Mouse (Mus musculus) cerebellum, adult 2 months (tissue): ENCODE results near the gene Pttg1ip. TPM values are rescaled to one million over a fixed set of nuclear protein-coding genes. Genes with fewer than 3 reads are reported as not detected.

Experiments
- DNase-seq, 2 experiments: peaks; one replicate each; pipeline ENCODE4 v3.0.0; 2021
- H3K27ac ChIP-seq: fragments of 200-500 bp; 2 replicates; pipeline ENCODE4 v1.5.1; 2012; ENCODE audit warnings: low read length, control low read depth, inconsistent platforms; ENCODE audit not compliant: insufficient read depth
- H3K27me3 ChIP-seq: fragments of 200-500 bp; 2 replicates; pipeline ENCODE4 v1.6.1; 2012; ENCODE audit warnings: inconsistent platforms, mild to moderate bottlenecking, low read length, moderate library complexity; ENCODE audit not compliant: control insufficient read depth, insufficient read depth
- H3K4me1 ChIP-seq: fragments of 200-500 bp; 2 replicates; pipeline ENCODE4 v1.6.1; 2011; ENCODE audit warnings: low read length; ENCODE audit not compliant: control insufficient read depth, insufficient read depth
- H3K4me3 ChIP-seq: fragments of 200-500 bp; replicated peaks from 2 replicates; pipeline ENCODE3; 2011; ENCODE audit warnings: mild to moderate bottlenecking, low read depth, low read length, control low read depth; ENCODE audit not compliant: insufficient read depth
- CTCF ChIP-seq: fragments of 200-500 bp; IDR thresholded peaks from 2 replicates; pipeline ENCODE4 v1.5.1; 2011; ENCODE audit warnings: low read depth, mild to moderate bottlenecking, control low read depth, low read length, moderate library complexity, borderline replicate concordance; ENCODE audit not compliant: insufficient read depth
- POLR2A ChIP-seq: fragments of 200-500 bp; IDR thresholded peaks from 2 replicates; pipeline ENCODE4 v1.6.1; 2011; ENCODE audit warnings: low read length, control low read depth, borderline replicate concordance; ENCODE audit not compliant: insufficient read depth
- WGBS: fragments of 180-500 bp; shearing (Covaris S2); methylation state at CpG from one replicate; pipeline ENCODE4 v1.1.7; 2018; 5-methylcytosine and 5-hydroxymethylcytosine counted together
- polyA plus RNA-seq: library from polyadenylated mRNA; depleted of rRNA; stranded (reverse); fragments of >200 nt; gene quantifications from 2 replicates; pipeline ENCODE4 v1.2.3, GENCODE M21; 2012

Gene Pttg1ip
- polyA plus RNA-seq, 1 experiment = 118 TPM

- Histone ChIP-seq H3K27ac (no peak overlapping the region), H3K4me1 (no peaks in the 10 kb centered on the region), H3K27me3 (no peaks in the 10 kb centered on the region), H3K4me3 (no peak overlapping the region)
- DNase-seq = no peak
- WGBS = 61% methylated on average over 6 of the region's 6 CpGs
- TF ChIP-seq CTCF = no peak
- TF ChIP-seq POLR2A = no peak
These were observed 11.4 kb upstream of the Pttg1ip start for GRCm38 (mm10) chr10:77569973-77570658.

GRCm38 (mm10) chr10:77572225-77572624 lies 9.3 kb upstream of the Pttg1ip start:
- 26% methylated on average over 3 of the region's 3 CpGs for WGBS
- DNase-seq = no peak
- no peak for TF ChIP-seq CTCF
- Histone ChIP-seq H3K4me1 (no peaks in the 10 kb centered on the region), H3K27ac (no peak overlapping the region), H3K4me3 (no peak overlapping the region), H3K27me3 (no peaks in the 10 kb centered on the region)

- Histone ChIP-seq H3K27me3 (no peaks in the 10 kb centered on the region), H3K4me3 (no peak overlapping the region), H3K4me1 (no peaks in the 10 kb centered on the region), H3K27ac (no peak overlapping the region)
- 71% methylated on average over 1 of the region's 1 CpGs for WGBS
- TF ChIP-seq POLR2A (no peak), CTCF (no peak)
- DNase-seq = no peak
These were observed 8.4 kb upstream of the Pttg1ip start for GRCm38 (mm10) chr10:77573162-77573561.

GRCm38 (mm10) chr10:77580027-77580920 lies 1.2 kb upstream of the Pttg1ip start:
- TF ChIP-seq POLR2A (no peak), CTCF (no peak)
- 66% methylated on average over 10 of the region's 10 CpGs for WGBS

GRCm38 (mm10) chr10:77581023-77581407 lies 505 bp upstream of the Pttg1ip start:
- no peaks in the 10 kb centered on the region for H3K27me3 ChIP-seq

More at GRCm38 (mm10) chr10:77580027-77580920, 1.2 kb upstream of the Pttg1ip start:
- H3K4me1 ChIP-seq = peaks cover 4% of the 10 kb centered on the region
- no peak overlapping the region for H3K4me3 ChIP-seq
- DNase-seq = no peak
- H3K27ac ChIP-seq = no peak overlapping the region
- no peaks in the 10 kb centered on the region for H3K27me3 ChIP-seq

GRCm38 (mm10) chr10:77582285-77582618 lies 732 bp downstream of the Pttg1ip start:
- DNase-seq = no peak
- peak overlapping the region; percentile 69 for H3K4me3 ChIP-seq
- TF ChIP-seq CTCF (no peak), POLR2A (no peak)
- no peaks in the 10 kb centered on the region for H3K27me3 ChIP-seq
- H3K27ac ChIP-seq = peak overlapping the region; percentile 34; the same call in 1 of the 2 replicates
- WGBS = 6% methylated on average over 8 of the region's 8 CpGs
- peaks cover 12% of the 10 kb centered on the region for H3K4me1 ChIP-seq

More at GRCm38 (mm10) chr10:77581023-77581407, 505 bp upstream of the Pttg1ip start:
- no peak for DNase-seq
- peaks cover 4% of the 10 kb centered on the region for H3K4me1 ChIP-seq
- H3K4me3 ChIP-seq = peak overlapping the region; percentile 61
- H3K27ac ChIP-seq = peak overlapping the region; percentile 73
- 8% methylated on average over 8 of the region's 8 CpGs for WGBS
- no peak for TF ChIP-seq CTCF
- no peak for TF ChIP-seq POLR2A

- DNase-seq = no peak
- TF ChIP-seq CTCF (no peak), POLR2A (no peak)
- H3K27ac ChIP-seq = no peak overlapping the region
- 51% methylated on average over 10 of the region's 10 CpGs for whole genome bisulfite sequencing
- no peaks in the 10 kb centered on the region for H3K27me3 ChIP-seq
- peaks cover 22% of the 10 kb centered on the region for H3K4me1 ChIP-seq
- no peak overlapping the region for H3K4me3 ChIP-seq
These were observed 2.4 kb downstream of the Pttg1ip start for GRCm38 (mm10) chr10:77583795-77584422.

GRCm38 (mm10) chr10:77586637-77587036 lies 5.1 kb downstream of the Pttg1ip start:
- 53% methylated on average over 3 of the region's 3 CpGs for WGBS
- H3K27me3 ChIP-seq = no peaks in the 10 kb centered on the region
- no peak for TF ChIP-seq CTCF
- TF ChIP-seq POLR2A = no peak
- DNase-seq = no peak
- peaks cover 30% of the 10 kb centered on the region for H3K4me1 ChIP-seq
- H3K4me3 ChIP-seq = no peak overlapping the region
- H3K27ac ChIP-seq = no peak overlapping the region
